Mouse (Mus musculus): Measurements from ENCODE around the gene Twistnb. TPM values are rescaled to one million over a fixed set of nuclear protein-coding genes. Genes with fewer than 3 reads are reported as not detected.

Gene Twistnb
- polyA plus RNA-seq, 1 experiment = 32.1 TPM

GRCm38 (mm10) chr12:33433812-33434211 lies 4.4 kb downstream of the Twistnb start:
- no peak for TF ChIP-seq EP300 (IDR thresholded peaks at IDR 0.05; ENCODE audit: insufficient read depth, low read depth, low read length)
- TF ChIP-seq CTCF (IDR thresholded peaks at IDR 0.05; ENCODE audit: low read depth, low read length) = no peak
- TF ChIP-seq POLR2A (IDR thresholded peaks at IDR 0.05; ENCODE audit: insufficient read depth, low read length) = no peak
- peaks cover 19% of the 10 kb centered on the region for H3K36me3 ChIP-seq (ENCODE audit: control insufficient read depth, insufficient read depth, low read length, poor library complexity, severe bottlenecking)
- H3K9me3 ChIP-seq (replicated peaks; ENCODE audit: control insufficient read depth, insufficient read depth, low read length, poor library complexity, severe bottlenecking) = no peaks in the 10 kb centered on the region
- H3K4me1 ChIP-seq (ENCODE audit: control insufficient read depth, insufficient read depth, low read length) = no peaks in the 10 kb centered on the region
- no peak overlapping the region for H3K4me3 ChIP-seq (ENCODE audit: low read depth, low read length)
- H3K27me3 ChIP-seq (ENCODE audit: control insufficient read depth, insufficient read depth, low read length, poor library complexity, severe bottlenecking) = no peaks in the 10 kb centered on the region
- no peak overlapping the region for H3K9ac ChIP-seq (ENCODE audit: low read depth, poor library complexity, severe bottlenecking)
- no peak overlapping the region for H3K27ac ChIP-seq (ENCODE audit: insufficient read depth, low read length)

GRCm38 (mm10) chr12:33434758-33435157 lies 5.3 kb downstream of the Twistnb start:
- peaks cover 24% of the 10 kb centered on the region for H3K36me3 ChIP-seq (ENCODE audit: control insufficient read depth, insufficient read depth, low read length, poor library complexity, severe bottlenecking)

GRCm38 (mm10) chr12:33455418-33455817 lies 26.0 kb downstream of the Twistnb start:
- Histone ChIP-seq H3K9ac (ENCODE audit: low read depth, poor library complexity, severe bottlenecking) (no peak overlapping the region), H3K27me3 (ENCODE audit: control insufficient read depth, insufficient read depth, low read length, poor library complexity, severe bottlenecking) (no peaks in the 10 kb centered on the region), H3K9me3 (replicated peaks; ENCODE audit: control insufficient read depth, insufficient read depth, low read length, poor library complexity, severe bottlenecking) (peaks cover 3% of the 10 kb centered on the region; the same call in 1 of the 2 replicates), H3K4me1 (ENCODE audit: control insufficient read depth, insufficient read depth, low read length) (no peaks in the 10 kb centered on the region), H3K36me3 (ENCODE audit: control insufficient read depth, insufficient read depth, low read length, poor library complexity, severe bottlenecking) (no peaks in the 10 kb centered on the region), H3K4me3 (ENCODE audit: low read depth, low read length) (no peak overlapping the region), H3K27ac (ENCODE audit: insufficient read depth, low read length) (no peak overlapping the region)
- TF ChIP-seq EP300 (IDR thresholded peaks at IDR 0.05; ENCODE audit: insufficient read depth, low read depth, low read length) (no peak), POLR2A (IDR thresholded peaks at IDR 0.05; ENCODE audit: insufficient read depth, low read length) (no peak), CTCF (IDR thresholded peaks at IDR 0.05; ENCODE audit: low read depth, low read length) (no peak)

More at GRCm38 (mm10) chr12:33434758-33435157, 5.3 kb downstream of the Twistnb start:
- H3K4me3 ChIP-seq (ENCODE audit: low read depth, low read length) = no peak overlapping the region
- H3K27me3 ChIP-seq (ENCODE audit: control insufficient read depth, insufficient read depth, low read length, poor library complexity, severe bottlenecking) = no peaks in the 10 kb centered on the region
- TF ChIP-seq POLR2A (IDR thresholded peaks at IDR 0.05; ENCODE audit: insufficient read depth, low read length) = no peak
- peak; percentile 52 for TF ChIP-seq CTCF (IDR thresholded peaks at IDR 0.05; ENCODE audit: low read depth, low read length)
- no peak for TF ChIP-seq EP300 (IDR thresholded peaks at IDR 0.05; ENCODE audit: insufficient read depth, low read depth, low read length)
- no peaks in the 10 kb centered on the region for H3K9me3 ChIP-seq (replicated peaks; ENCODE audit: control insufficient read depth, insufficient read depth, low read length, poor library complexity, severe bottlenecking)
- H3K4me1 ChIP-seq (ENCODE audit: control insufficient read depth, insufficient read depth, low read length) = no peaks in the 10 kb centered on the region
- no peak overlapping the region for H3K9ac ChIP-seq (ENCODE audit: low read depth, poor library complexity, severe bottlenecking)
- no peak overlapping the region for H3K27ac ChIP-seq (ENCODE audit: insufficient read depth, low read length)

- no peak overlapping the region for H3K9ac ChIP-seq (ENCODE audit: low read depth, poor library complexity, severe bottlenecking)
- no peaks in the 10 kb centered on the region for H3K4me1 ChIP-seq (ENCODE audit: control insufficient read depth, insufficient read depth, low read length)
- TF ChIP-seq EP300 (IDR thresholded peaks at IDR 0.05; ENCODE audit: insufficient read depth, low read depth, low read length) = no peak
- TF ChIP-seq POLR2A (IDR thresholded peaks at IDR 0.05; ENCODE audit: insufficient read depth, low read length) = no peak
- no peak for TF ChIP-seq CTCF (IDR thresholded peaks at IDR 0.05; ENCODE audit: low read depth, low read length)
- H3K4me3 ChIP-seq (ENCODE audit: low read depth, low read length) = no peak overlapping the region
- no peaks in the 10 kb centered on the region for H3K27me3 ChIP-seq (ENCODE audit: control insufficient read depth, insufficient read depth, low read length, poor library complexity, severe bottlenecking)
- no peak overlapping the region for H3K27ac ChIP-seq (ENCODE audit: insufficient read depth, low read length)
- no peaks in the 10 kb centered on the region for H3K36me3 ChIP-seq (ENCODE audit: control insufficient read depth, insufficient read depth, low read length, poor library complexity, severe bottlenecking)
- H3K9me3 ChIP-seq (replicated peaks; ENCODE audit: control insufficient read depth, insufficient read depth, low read length, poor library complexity, severe bottlenecking) = peaks cover 3% of the 10 kb centered on the region; the same call in 1 of the 2 replicates
These were observed 26.8 kb downstream of the Twistnb start for GRCm38 (mm10) chr12:33456242-33456641.

GRCm38 (mm10) chr12:33480975-33481374 lies 51.5 kb downstream of the Twistnb start:
- TF ChIP-seq EP300 (IDR thresholded peaks at IDR 0.05; ENCODE audit: insufficient read depth, low read depth, low read length) (no peak), CTCF (IDR thresholded peaks at IDR 0.05; ENCODE audit: low read depth, low read length) (no peak), POLR2A (IDR thresholded peaks at IDR 0.05; ENCODE audit: insufficient read depth, low read length) (no peak)

GRCm38 (mm10) chr12:33482931-33483330 lies 53.5 kb downstream of the Twistnb start:
- no peak overlapping the region for H3K27ac ChIP-seq (ENCODE audit: insufficient read depth, low read length)
- H3K4me1 ChIP-seq (ENCODE audit: control insufficient read depth, insufficient read depth, low read length) = no peaks in the 10 kb centered on the region
- no peaks in the 10 kb centered on the region for H3K27me3 ChIP-seq (ENCODE audit: control insufficient read depth, insufficient read depth, low read length, poor library complexity, severe bottlenecking)
- no peaks in the 10 kb centered on the region for H3K9me3 ChIP-seq (replicated peaks; ENCODE audit: control insufficient read depth, insufficient read depth, low read length, poor library complexity, severe bottlenecking)
- H3K4me3 ChIP-seq (ENCODE audit: low read depth, low read length) = no peak overlapping the region
- TF ChIP-seq CTCF (IDR thresholded peaks at IDR 0.05; ENCODE audit: low read depth, low read length) (no peak), POLR2A (IDR thresholded peaks at IDR 0.05; ENCODE audit: insufficient read depth, low read length) (no peak), EP300 (IDR thresholded peaks at IDR 0.05; ENCODE audit: insufficient read depth, low read depth, low read length) (no peak)
- no peaks in the 10 kb centered on the region for H3K36me3 ChIP-seq (ENCODE audit: control insufficient read depth, insufficient read depth, low read length, poor library complexity, severe bottlenecking)
- no peak overlapping the region for H3K9ac ChIP-seq (ENCODE audit: low read depth, poor library complexity, severe bottlenecking)

More at GRCm38 (mm10) chr12:33480975-33481374, 51.5 kb downstream of the Twistnb start:
- Histone ChIP-seq H3K9me3 (replicated peaks; ENCODE audit: control insufficient read depth, insufficient read depth, low read length, poor library complexity, severe bottlenecking) (no peaks in the 10 kb centered on the region), H3K27ac (ENCODE audit: insufficient read depth, low read length) (no peak overlapping the region), H3K36me3 (ENCODE audit: control insufficient read depth, insufficient read depth, low read length, poor library complexity, severe bottlenecking) (no peaks in the 10 kb centered on the region), H3K27me3 (ENCODE audit: control insufficient read depth, insufficient read depth, low read length, poor library complexity, severe bottlenecking) (no peaks in the 10 kb centered on the region), H3K4me3 (ENCODE audit: low read depth, low read length) (no peak overlapping the region), H3K9ac (ENCODE audit: low read depth, poor library complexity, severe bottlenecking) (no peak overlapping the region), H3K4me1 (ENCODE audit: control insufficient read depth, insufficient read depth, low read length) (no peaks in the 10 kb centered on the region)

Other genes starting within 250 kb of the Twistnb start
- 2.1 and 4.7 TPM in 2 replicates for gene Efcab10, start 34.8 kb upstream of the Twistnb start, polyA plus RNA-seq (2011; ENCODE audit: insufficient read depth, insufficient read length, low read depth, missing spikeins)

Data from ES-Bruce4 (cell line).